Mouse (Mus musculus) thymus, adult 18-20 months (tissue): ENCODE measurements at regions not wholly inside any gene's neighbourhood (a gene's known extent, or its start where the extent isn't known, plus 50 kb on each side); places are given as distances from the start of the nearest gene placed in this dataset.
A peak's percentile ranks its signal among the peaks of the same experiment; 100 is the strongest.

Experiments
- DNase-seq, 2 experiments: peaks; one replicate each; pipeline ENCODE4 v3.0.0; 2022; ENCODE audit warnings: mixed read lengths in 2 of 2

- no peak for DNase-seq
Observed at GRCm38 (mm10) chr8:127757396-127757795, 601.0 kb upstream of the Nrp1 start.

DNA sequence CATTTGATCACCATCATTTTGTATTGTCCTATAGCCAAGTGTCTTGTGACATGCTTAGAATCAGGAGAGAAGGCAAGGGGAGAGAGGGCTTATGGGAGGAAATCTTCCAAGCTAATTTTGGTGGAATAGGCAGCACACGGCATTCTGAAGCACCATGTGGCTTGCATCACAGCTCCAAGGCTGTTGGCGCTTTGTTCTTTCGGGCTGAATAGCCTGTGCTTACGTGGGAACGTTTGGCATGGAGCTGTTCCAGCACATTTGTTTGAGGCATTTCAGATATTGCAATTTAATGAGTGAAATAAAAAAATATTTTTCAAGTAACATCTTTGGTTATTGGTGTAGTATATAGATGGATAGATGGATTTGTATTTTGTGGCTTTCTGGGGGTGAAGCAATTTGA is 598.5 kb upstream of the Nrp1 start:
- DNase-seq = no peak

GRCm38 (mm10) chr8:127765199-127765598 is 593.2 kb upstream of the Nrp1 start:
- DNase-seq = no peak

- no peak for DNase-seq
Observed at GRCm38 (mm10) chr8:127768311-127768710, 590.1 kb upstream of the Nrp1 start.

DNA sequence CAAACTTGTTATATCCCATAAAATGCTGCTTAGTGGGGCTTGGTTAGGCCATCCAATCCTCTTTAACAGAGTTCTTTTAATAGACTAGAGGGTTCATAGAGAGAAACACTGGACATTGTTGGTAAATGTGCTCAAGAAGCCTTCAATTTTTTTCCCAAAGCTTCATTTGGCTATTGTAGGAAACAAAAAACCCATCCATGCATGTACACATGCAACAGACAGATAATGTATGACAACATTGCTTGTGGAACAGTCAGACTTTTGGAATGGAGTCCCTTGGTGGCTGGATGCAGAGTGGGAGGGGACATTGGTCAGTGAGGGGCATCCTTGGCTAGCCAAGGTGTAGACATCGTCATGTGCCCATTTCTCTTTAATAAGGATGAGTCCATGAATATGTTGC is 588.8 kb upstream of the Nrp1 start:
- DNase-seq = no peak

DNA sequence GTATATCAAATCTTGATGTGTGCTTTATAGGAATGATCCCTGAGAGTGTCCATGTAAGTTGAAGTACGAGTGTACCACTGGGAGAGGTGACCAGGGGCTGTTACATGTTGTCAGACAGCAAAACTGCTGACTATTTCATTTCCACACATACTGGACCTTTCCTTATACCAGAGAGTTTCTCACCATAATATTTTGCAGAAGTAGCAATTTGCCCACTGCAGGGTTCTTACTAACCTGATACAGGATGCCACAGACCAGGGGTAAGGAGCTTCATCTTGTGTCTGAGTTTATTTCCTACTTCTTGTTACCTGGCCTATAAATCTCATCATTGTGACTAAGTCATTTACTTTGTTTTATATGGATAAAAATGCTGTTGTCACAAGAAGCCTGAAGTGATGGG is 586.6 kb upstream of the Nrp1 start:
- DNase-seq = no peak

DNA sequence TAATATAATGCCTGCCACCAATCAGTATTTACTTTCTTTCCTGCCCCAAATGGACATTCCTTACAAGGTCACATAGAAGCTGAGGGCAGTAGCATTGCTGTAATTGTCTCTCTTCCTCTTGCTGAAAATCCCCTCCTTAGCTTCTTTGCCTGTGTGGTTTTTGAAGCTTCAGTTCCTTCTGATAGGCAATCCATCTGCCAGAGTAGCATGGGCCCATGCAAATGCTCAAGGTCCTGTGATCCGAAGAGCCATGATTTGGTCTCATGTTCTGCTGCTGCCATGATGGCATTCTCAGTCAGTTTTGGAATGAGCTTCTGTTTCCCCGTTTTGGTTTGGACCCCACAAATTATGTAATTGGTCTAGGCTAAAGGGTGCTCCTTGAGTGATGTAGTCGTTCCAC is 586.0 kb upstream of the Nrp1 start:
- no peak for DNase-seq

GRCm38 (mm10) chr8:127772917-127773316 is 585.5 kb upstream of the Nrp1 start:
- no peak for DNase-seq

DNA sequence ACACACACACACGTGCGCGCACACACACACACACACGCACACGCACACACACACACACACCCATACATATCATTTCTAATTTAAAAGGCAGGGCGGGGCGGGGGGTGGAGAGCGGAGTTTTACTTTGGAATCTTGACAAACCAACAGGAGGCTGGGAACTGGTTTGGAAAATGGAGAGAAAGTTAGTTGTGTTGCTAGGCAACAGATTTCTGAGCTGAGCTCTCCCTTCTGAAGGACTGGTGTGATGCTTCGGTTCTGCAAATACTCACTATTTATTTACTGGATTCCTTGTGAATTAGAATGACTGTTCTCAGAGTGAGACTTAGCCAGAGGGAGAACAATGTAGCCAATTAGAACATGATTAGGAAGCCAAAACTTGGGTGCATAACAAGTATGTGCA is 583.8 kb upstream of the Nrp1 start:
- DNase-seq = no peak

DNA sequence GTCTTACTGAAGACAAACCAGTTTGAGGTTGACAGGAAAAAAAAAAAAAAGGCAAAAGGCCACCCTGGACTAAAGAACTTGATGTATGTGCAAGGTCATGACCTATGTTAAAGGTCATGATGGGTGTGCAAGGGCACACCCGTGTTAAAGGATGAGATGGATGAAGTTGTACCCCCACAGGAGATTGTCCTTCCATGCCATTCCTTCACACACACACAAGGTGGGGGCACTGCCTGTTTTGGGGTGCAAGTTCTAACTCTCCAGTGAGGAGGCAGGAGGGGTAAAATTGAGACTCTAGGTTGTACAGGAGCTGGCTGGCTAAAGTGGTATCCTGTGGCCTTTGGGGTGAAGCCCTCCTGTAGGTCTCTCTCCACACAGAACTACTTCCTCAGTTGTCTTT is 583.2 kb upstream of the Nrp1 start:
- DNase-seq = no peak

DNA sequence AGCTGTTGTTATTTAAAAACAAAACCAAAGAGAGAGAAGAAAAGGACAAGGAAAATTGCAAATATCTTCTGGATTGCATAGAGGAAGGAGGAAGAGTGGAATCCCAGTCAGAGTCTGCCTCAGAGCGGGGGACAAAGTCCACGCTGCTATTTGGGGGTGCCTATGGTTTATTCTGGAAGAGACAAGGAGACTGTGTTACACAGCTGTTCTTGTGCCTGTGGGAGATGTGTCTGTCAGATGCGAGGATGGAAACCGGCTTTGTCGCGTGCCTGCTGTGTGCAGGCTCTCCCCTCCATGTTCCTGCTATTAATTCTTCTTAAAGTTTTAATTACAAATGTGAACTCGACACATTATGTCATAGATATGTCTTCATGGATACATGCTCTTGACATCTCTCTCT is 582.7 kb upstream of the Nrp1 start:
- DNase-seq = no peak

- no peak for DNase-seq
Observed at GRCm38 (mm10) chr8:127778352-127779020, 579.9 kb upstream of the Nrp1 start.

- no peak for DNase-seq
Observed at GRCm38 (mm10) chr8:127779021-127779689, 579.2 kb upstream of the Nrp1 start.

DNA sequence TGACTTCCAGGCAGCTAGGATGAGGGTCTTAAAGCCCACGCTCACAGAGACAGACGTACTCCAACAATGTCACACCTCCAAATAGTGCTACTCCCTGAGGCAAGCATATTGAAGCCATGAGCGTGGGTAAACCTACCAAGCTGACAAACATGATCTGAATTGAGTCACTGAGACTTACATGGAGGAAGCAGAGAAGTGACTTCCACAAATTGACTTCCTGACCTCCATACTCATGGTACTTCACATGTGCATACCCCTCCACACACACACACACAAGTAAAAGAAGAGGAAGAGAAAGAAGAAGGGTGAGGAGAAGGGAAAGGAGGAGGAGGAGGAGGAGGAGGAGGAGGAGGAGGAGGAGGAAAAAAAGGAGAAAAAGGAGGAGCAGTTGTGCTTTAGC is 577.8 kb upstream of the Nrp1 start:
- no peak for DNase-seq

GRCm38 (mm10) chr8:127781011-127781410 is 577.4 kb upstream of the Nrp1 start:
- DNase-seq = no peak

DNA sequence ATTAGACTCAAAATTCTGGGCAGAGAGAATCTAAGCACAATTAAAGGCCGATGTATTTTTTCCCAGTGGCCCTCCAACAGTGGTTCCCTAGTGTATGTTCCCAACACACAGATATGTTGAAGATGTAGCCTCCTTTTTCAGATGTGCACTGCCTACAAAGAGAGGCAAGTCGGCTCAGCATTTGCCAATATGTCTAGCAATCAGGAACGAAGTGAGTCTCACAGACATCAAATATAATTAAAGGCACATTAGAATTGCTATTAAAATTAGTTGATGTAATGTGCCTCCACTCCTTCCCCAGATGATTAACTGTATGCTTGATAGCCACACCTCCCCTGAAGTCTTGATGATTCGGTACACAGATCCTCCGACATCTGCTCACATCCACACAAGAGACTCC is 565.8 kb upstream of the Nrp1 start:
- no peak for DNase-seq

DNA sequence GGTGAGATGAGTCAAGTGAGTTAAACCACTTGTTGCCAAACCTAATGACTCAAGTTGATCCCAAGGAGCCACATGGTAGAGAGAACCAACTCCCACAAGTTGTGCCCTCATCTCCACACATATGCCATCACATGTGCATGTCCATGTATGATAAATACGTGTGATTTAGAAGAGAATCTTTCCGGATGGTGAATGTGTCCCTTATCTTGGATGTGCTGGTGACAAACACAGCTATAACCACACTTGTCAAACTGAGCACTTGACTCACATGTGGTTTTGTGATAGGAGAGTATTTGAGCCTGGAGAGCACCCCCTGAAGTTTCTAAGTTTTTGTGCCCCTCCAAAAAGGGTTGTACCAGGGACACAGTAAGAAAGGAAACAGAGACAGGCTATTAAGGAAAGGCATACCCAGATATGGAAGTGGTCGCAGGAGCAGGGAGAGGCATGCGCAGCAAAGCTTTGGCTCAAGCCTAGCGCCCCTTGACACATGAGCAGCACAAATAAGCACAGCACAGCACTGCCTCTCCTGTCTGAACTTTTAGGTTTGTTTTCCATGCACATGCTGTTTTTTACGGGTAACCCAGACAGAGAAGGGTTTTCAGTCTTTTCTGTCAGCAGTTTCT is 558.4 kb upstream of the Nrp1 start:
- no peak for DNase-seq

GRCm38 (mm10) chr8:127802136-127802535 is 556.3 kb upstream of the Nrp1 start:
- DNase-seq = no peak

DNA sequence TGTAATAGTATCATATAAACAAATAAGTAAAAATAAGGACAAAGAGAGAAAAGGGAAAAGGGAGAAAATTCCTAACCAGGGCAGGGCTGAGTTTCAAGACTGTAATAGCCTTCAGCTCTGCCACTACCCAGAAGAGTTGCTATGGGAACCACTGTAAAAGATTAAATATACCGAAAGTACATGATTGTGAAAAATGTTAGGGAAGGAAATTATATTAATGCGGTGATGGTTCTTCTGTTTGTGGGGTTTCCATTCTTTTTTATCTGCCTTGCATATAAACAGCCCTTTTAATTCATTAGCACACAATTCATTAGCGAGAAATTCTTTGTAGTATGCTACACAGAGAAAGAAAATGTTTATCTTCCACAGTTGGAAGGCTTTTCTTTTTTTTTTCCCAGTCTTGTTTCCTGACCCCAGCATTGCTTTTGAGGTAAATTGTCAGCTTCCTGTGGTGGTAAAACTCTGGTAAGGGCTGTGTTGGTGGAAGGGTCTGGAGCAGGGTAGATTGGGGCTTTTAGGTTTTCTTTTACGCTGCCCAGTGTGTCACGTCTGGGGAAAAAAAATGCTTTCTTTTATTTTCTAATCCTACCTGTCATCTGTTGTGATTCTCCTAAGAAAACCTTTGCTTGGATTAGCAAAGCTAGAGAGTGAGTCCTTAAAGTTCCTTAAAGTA is 555.6 kb upstream of the Nrp1 start:
- no peak for DNase-seq

DNA sequence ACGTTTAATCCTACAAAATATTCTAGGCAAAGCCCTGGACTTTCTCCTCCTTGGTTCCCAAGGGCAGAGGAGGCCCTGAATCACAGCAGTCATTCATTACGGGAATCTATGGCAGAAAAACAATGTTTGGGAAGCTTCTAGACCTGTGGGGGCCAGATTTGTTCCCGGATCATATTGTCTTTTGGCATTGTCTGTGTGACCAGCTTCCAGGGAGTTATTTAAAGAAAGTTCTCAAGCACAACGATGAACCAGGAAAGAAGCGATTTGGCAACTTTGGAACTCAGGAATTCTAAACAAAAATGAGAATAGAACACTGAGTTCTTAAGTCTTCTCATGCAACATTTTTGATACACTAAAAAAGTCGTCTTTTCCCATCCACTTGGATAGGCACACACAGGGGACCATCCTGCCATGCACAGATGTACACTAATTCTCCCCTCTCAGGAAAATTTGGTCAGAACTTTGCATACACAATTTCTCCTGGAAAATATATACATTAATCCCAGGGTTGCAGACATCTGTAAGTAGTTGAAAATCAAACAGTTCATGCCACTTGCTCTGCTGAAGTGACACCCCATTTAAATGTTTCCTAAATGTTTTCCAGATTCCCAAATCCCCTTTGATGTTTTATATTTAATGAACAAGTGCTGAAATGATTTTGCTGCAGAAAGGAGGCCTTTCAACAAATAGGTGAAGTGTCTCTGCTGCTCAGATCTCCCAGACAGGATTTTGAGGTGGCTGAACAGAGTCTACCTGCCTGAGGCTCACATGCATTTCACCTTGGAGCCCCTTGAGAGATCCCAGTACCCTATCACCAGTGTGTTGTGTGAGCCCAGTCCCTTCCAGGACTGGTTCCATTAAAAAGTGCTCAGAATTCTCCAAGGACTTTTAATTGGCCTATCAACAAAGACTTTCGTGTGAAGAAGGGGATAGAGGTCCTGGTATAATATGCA is 548.9 kb upstream of the Nrp1 start:
- no peak for DNase-seq

- DNase-seq = no peak
Observed at GRCm38 (mm10) chr8:127811338-127811737, 547.1 kb upstream of the Nrp1 start.

DNA sequence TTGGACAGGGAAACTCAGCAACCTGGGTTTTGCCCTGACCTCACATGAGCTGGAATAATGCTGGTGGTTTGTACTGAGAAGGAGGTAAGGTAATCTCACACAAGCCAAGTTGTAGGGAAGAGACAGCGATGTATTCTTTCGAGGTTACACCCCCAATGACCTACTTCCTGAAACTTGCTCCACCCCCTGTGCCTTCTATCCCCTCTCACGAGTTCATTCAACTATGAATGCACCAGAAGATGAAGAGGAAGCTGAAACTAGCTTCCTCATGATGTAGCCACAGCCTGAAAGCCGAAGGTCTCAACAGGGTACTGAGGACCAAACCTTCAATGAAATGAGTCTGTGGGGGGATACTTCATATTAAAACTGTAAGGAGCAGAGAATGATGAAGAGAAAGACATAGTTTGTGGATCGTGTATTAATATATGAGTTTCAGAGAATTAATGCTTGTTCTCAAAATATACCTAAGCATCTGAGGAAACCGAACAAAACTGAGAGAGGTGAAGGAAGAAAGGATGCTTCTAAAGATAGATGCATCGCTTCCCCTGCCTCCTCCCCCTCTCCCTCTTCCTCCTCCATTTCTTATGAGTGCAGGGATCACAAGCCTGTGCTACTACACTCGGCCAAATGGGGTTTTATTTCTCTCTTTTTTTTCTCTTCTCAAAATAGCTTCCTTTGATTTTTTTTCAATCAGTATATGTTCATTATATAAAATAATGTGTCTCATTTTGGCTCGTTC is 543.5 kb upstream of the Nrp1 start:
- peak in 1 of 2 experiments; percentile 15 for DNase-seq
